Comparison of ENCODE assay signal across 10 mouse cellular contexts in genomic region chr8:71383396-71383795, GRCm38 (mm10). TPM values are rescaled to one million over a fixed set of nuclear protein-coding genes. Genes with fewer than 3 reads are reported as not detected.
DNase-seq lines count a peak whose midpoint lies in the region; ATAC-seq and TF ChIP-seq lines count a peak whose summit lies in the region.
"Had no signal": no experiment of that assay in that cellular context is flagged by ENCODE, and none has a peak within 500 bp of the region (broad histone marks: within the 10 kb centered on the region; RNA-seq: fewer than 3 reads in every experiment).

No protein-coding gene starts in this region.

- no peak overlapping the region for H3K9ac ChIP-seq in forebrain, embryonic 12.5 days
- no peak overlapping the region for H3K9ac ChIP-seq in forebrain, embryonic 11.5 days (ENCODE audit: low read length)
- peak overlapping the region; percentile 46 for H3K9ac ChIP-seq in liver, postnatal 0 days (replicated peaks)

- H3K27me3 ChIP-seq in forebrain, embryonic 12.5 days: peaks cover 15% of the 10 kb centered on the region
- no peaks in the 10 kb centered on the region for H3K27me3 ChIP-seq in forebrain, embryonic 11.5 days (ENCODE audit: control insufficient read depth, insufficient read depth, low read length)
- peaks cover 16% of the 10 kb centered on the region for H3K27me3 ChIP-seq in liver, postnatal 0 days (ENCODE audit: insufficient read depth, low read length)

- no peak for TF ChIP-seq CTCF in liver, postnatal 0 days (IDR thresholded peaks at IDR 0.05; ENCODE audit: low read depth)
- TF ChIP-seq CTCF in left cerebral cortex, adult 2 months (IDR thresholded peaks at IDR 0.05): no peak

- H3K4me3 ChIP-seq in forebrain, embryonic 12.5 days (replicated peaks): no peak overlapping the region
- H3K4me3 ChIP-seq in forebrain, embryonic 11.5 days (ENCODE audit: low read depth, low read length): no peak overlapping the region
- H3K4me3 ChIP-seq in liver, postnatal 0 days (ENCODE audit: low read depth, low read length): no peak overlapping the region
- no peak overlapping the region for H3K4me3 ChIP-seq in left cerebral cortex, adult 2 months

- peaks cover 48% of the 10 kb centered on the region for H3K4me1 ChIP-seq in forebrain, embryonic 12.5 days
- peaks cover 32% of the 10 kb centered on the region for H3K4me1 ChIP-seq in forebrain, embryonic 11.5 days (replicated peaks; ENCODE audit: control insufficient read depth, insufficient read depth, low read length)
- peaks cover 24% of the 10 kb centered on the region for H3K4me1 ChIP-seq in liver, postnatal 0 days (ENCODE audit: insufficient read depth)

- WGBS in forebrain, embryonic 12.5 days: 14% methylated on average over 12 of the region's 12 CpGs
- WGBS in forebrain, embryonic 11.5 days: 15% methylated on average over 12 of the region's 12 CpGs
- WGBS in liver, postnatal 0 days (ENCODE audit: insufficient replicate concordance): 44% methylated on average over 12 of the region's 12 CpGs

- intact Hi-C loops in left cerebral cortex, adult 2 months (cut with DNase I): no loop called here

- H3K27ac ChIP-seq in forebrain, embryonic 12.5 days: peak overlapping the region; percentile 89; the same call in 1 of the 2 replicates
- no peak overlapping the region for H3K27ac ChIP-seq in forebrain, embryonic 11.5 days (ENCODE audit: low read depth, low read length)
- peak overlapping the region; percentile 96 for H3K27ac ChIP-seq in liver, postnatal 0 days (ENCODE audit: low read depth)
- H3K27ac ChIP-seq in left cerebral cortex, adult 2 months: no peak overlapping the region

- H3K9me3 ChIP-seq in forebrain, embryonic 12.5 days: no peaks in the 10 kb centered on the region
- no peaks in the 10 kb centered on the region for H3K9me3 ChIP-seq in forebrain, embryonic 11.5 days (ENCODE audit: control insufficient read depth, low read length)
- H3K9me3 ChIP-seq in liver, postnatal 0 days (ENCODE audit: low read length): no peaks in the 10 kb centered on the region

- no peak for ATAC-seq in forebrain, embryonic 12.5 days (ENCODE audit: low FRiP score)
- ATAC-seq in forebrain, embryonic 11.5 days (replicated peaks; ENCODE audit: low FRiP score): no peak
- peak; percentile 22 for ATAC-seq in liver, postnatal 0 days

- TF ChIP-seq EP300 in liver, postnatal 0 days (IDR thresholded peaks at IDR 0.05; ENCODE audit: low read depth): peak; percentile 31; the same call in 1 of the 2 replicates

- no peaks in the 10 kb centered on the region for H3K36me3 ChIP-seq in forebrain, embryonic 12.5 days (replicated peaks)
- no peaks in the 10 kb centered on the region for H3K36me3 ChIP-seq in forebrain, embryonic 11.5 days (ENCODE audit: control insufficient read depth, insufficient read depth, low read length)
- no peaks in the 10 kb centered on the region for H3K36me3 ChIP-seq in liver, postnatal 0 days (replicated peaks; ENCODE audit: insufficient read depth, low read length)

- no peak overlapping the region for H3K4me2 ChIP-seq in forebrain, embryonic 12.5 days
- H3K4me2 ChIP-seq in forebrain, embryonic 11.5 days (ENCODE audit: low read depth, low read length, severe bottlenecking): no peak overlapping the region
- peak overlapping the region; percentile 92 for H3K4me2 ChIP-seq in liver, postnatal 0 days (ENCODE audit: low read depth, low read length)

- DNase-seq in forebrain, embryonic 11.5 days (ENCODE audit: low spot score): no peak
- peak; percentile 51 for DNase-seq in adrenal gland, postnatal 14 days
- peak; percentile 54 for DNase-seq in kidney, adult 18-20 months
- DNase-seq in liver, postnatal 0 days: peak; percentile 59
- DNase-seq in thymus, postnatal 0 days (ENCODE audit: low spot score): no peak
- DNase-seq in left cerebral cortex, adult 2 months (ENCODE audit: extremely low spot score in 1 of 2, low spot score in 2 of 2): no peak
- DNase-seq in thymus, postnatal 14 days: no peak
- DNase-seq: layer of hippocampus, adult 9-11 months had no signal

RNA-seq across cellular contexts. Expression of gene Nr2f6, which starts 1.6 kb away (rescaled TPM):
- polyA plus RNA-seq in forebrain, embryonic 12.5 days (2016; fragmentation: Nextera tagmentation; extraction: Ambion mirVana): 31.5 and 35.3 TPM in 2 replicates
- 49.1 and 51.4 TPM in 2 replicates for polyA plus RNA-seq in forebrain, embryonic 11.5 days (2014; fragmentation: Nextera tagmentation; extraction: Ambion mirVana)
- total RNA-seq in adrenal gland, postnatal 14 days (2021): 61.1 and 65.7 TPM in 2 replicates
- 38.0 and 46.6 TPM in 2 replicates for polyA plus RNA-seq in liver, postnatal 0 days (2015; fragmentation: Nextera tagmentation; extraction: Ambion mirVana)
- 17.7 and 18.4 TPM in 2 replicates for polyA plus RNA-seq in thymus, postnatal 0 days (2015; fragmentation: Nextera tagmentation; extraction: Ambion mirVana)
- total RNA-seq in left cerebral cortex, adult 2 months (2021): 10 to 100 TPM; 41.7 to 44.8 TPM

RNA-seq across cellular contexts. Expression of gene Ushbp1, which starts 12.2 kb away (rescaled TPM):
- 3.2 and 4.6 TPM in 2 replicates for polyA plus RNA-seq in forebrain, embryonic 12.5 days (2016; fragmentation: Nextera tagmentation; extraction: Ambion mirVana)
- polyA plus RNA-seq in forebrain, embryonic 11.5 days (2014; fragmentation: Nextera tagmentation; extraction: Ambion mirVana): 4.2 and 4.5 TPM in 2 replicates
- 30.9 and 37.6 TPM in 2 replicates for total RNA-seq in adrenal gland, postnatal 14 days (2021)
- 4.6 and 5.6 TPM in 2 replicates for polyA plus RNA-seq in liver, postnatal 0 days (2015; fragmentation: Nextera tagmentation; extraction: Ambion mirVana)
- polyA plus RNA-seq in thymus, postnatal 0 days (2015; fragmentation: Nextera tagmentation; extraction: Ambion mirVana): 4.7 and 5.1 TPM in 2 replicates
- total RNA-seq in left cerebral cortex, adult 2 months (2021): 1 to 10 TPM; 4.6 to 4.7 TPM
- total RNA-seq: neutrophil, adult 5-6 weeks had no signal

RNA-seq across cellular contexts. Expression of gene Ocel1, which starts 12.3 kb away (rescaled TPM):
- 3.2 and 4.4 TPM in 2 replicates for polyA plus RNA-seq in forebrain, embryonic 12.5 days (2016; fragmentation: Nextera tagmentation; extraction: Ambion mirVana)
- polyA plus RNA-seq in forebrain, embryonic 11.5 days (2014; fragmentation: Nextera tagmentation; extraction: Ambion mirVana): 2.9 and 3.3 TPM in 2 replicates
- total RNA-seq in adrenal gland, postnatal 14 days (2021): 17.4 and 17.9 TPM in 2 replicates
- 5.3 and 5.9 TPM in 2 replicates for polyA plus RNA-seq in liver, postnatal 0 days (2015; fragmentation: Nextera tagmentation; extraction: Ambion mirVana)
- 17.4 and 19.2 TPM in 2 replicates for polyA plus RNA-seq in thymus, postnatal 0 days (2015; fragmentation: Nextera tagmentation; extraction: Ambion mirVana)
- 10 to 100 TPM; 16.6 to 19.0 TPM for total RNA-seq in left cerebral cortex, adult 2 months (2021)

RNA-seq across cellular contexts. Expression of gene Babam1, which starts 13.3 kb away (rescaled TPM):
- 89.4 and 110 TPM in 2 replicates for polyA plus RNA-seq in forebrain, embryonic 12.5 days (2016; fragmentation: Nextera tagmentation; extraction: Ambion mirVana)
- 106 and 119 TPM in 2 replicates for polyA plus RNA-seq in forebrain, embryonic 11.5 days (2014; fragmentation: Nextera tagmentation; extraction: Ambion mirVana)
- 85.5 and 88.4 TPM in 2 replicates for total RNA-seq in adrenal gland, postnatal 14 days (2021)
- polyA plus RNA-seq in liver, postnatal 0 days (2015; fragmentation: Nextera tagmentation; extraction: Ambion mirVana): 40.0 and 40.7 TPM in 2 replicates
- 83.2 and 87.4 TPM in 2 replicates for polyA plus RNA-seq in thymus, postnatal 0 days (2015; fragmentation: Nextera tagmentation; extraction: Ambion mirVana)
- 100 to 1,000 TPM in 1 of 2 experiments, 10 to 100 TPM in 1; 97.3 to 107 TPM for total RNA-seq in left cerebral cortex, adult 2 months (2021)

RNA-seq across cellular contexts. Expression of gene Use1, which starts 16.7 kb away (rescaled TPM):
- 76.7 and 77.1 TPM in 2 replicates for polyA plus RNA-seq in forebrain, embryonic 12.5 days (2016; fragmentation: Nextera tagmentation; extraction: Ambion mirVana)
- polyA plus RNA-seq in forebrain, embryonic 11.5 days (2014; fragmentation: Nextera tagmentation; extraction: Ambion mirVana): 69.3 and 82.5 TPM in 2 replicates
- total RNA-seq in adrenal gland, postnatal 14 days (2021): 165 and 179 TPM in 2 replicates
- 62.8 and 64.6 TPM in 2 replicates for polyA plus RNA-seq in liver, postnatal 0 days (2015; fragmentation: Nextera tagmentation; extraction: Ambion mirVana)
- 143 and 152 TPM in 2 replicates for polyA plus RNA-seq in thymus, postnatal 0 days (2015; fragmentation: Nextera tagmentation; extraction: Ambion mirVana)
- total RNA-seq in left cerebral cortex, adult 2 months (2021): 100 to 1,000 TPM; 110 to 113 TPM

Comparison
In these comparisons a context has a peak if more than half of its experiments do, and no peak if none do; other contexts are left out.
1. H3K27ac ChIP-seq: peak in forebrain, embryonic 12.5 days (single experiment) and liver, postnatal 0 days (single experiment); none in forebrain, embryonic 11.5 days (single experiment) and left cerebral cortex, adult 2 months (single experiment).
2. DNase-seq: peak in adrenal gland, postnatal 14 days (single experiment), kidney, adult 18-20 months (single experiment) and liver, postnatal 0 days (single experiment); none in forebrain, embryonic 11.5 days (single experiment), thymus, postnatal 0 days (single experiment), left cerebral cortex, adult 2 months (0 of 2) and thymus, postnatal 14 days (single experiment).